Mouse (Mus musculus) Patski (cell line): Measurements from ENCODE around the gene Lrriq1. TPM values are rescaled to one million over a fixed set of nuclear protein-coding genes. Genes with fewer than 3 reads are reported as not detected.
A peak's percentile ranks its signal among the peaks of the same experiment; 100 is the strongest.

ENCODE experiments used
- ATAC-seq: fragments of 100-300 bp; one replicate; pipeline ENCODE4 v1.8.0; 2021
- CTCF ChIA-PET: fragments of 350-600 bp; sonication (Branson Sonifier 250); formaldehyde crosslinking; loops from one replicate; lab custom pipeline; 2022; ENCODE audit warnings: inconsistent platforms; lab: Charles Lee
- POLR2A ChIA-PET: fragments of 350-600 bp; sonication (Branson Sonifier 250); formaldehyde crosslinking; loops from one replicate; lab custom pipeline; 2022; ENCODE audit warnings: antibody characterized with exemption, inconsistent platforms; lab: Charles Lee
- DNase-seq: peaks from one replicate; pipeline ENCODE4 v3.0.0-alpha.2; 2011; ENCODE audit warnings: low read depth, low spot score
- H3K27me3 ChIP-seq: fragments of 371-371 bp; one replicate; pipeline ENCODE4 v1.5.1; 2021
- CTCF ChIP-seq: fragments of 100-300 bp; IDR thresholded peaks from one replicate; pipeline ENCODE4 v1.5.1; 2021
- in situ Hi-C: fragments of 300-500 bp; cut with MboI; formaldehyde crosslinking; loops from 3 replicates; pipeline ENCODE4 v1.11.1; 2018; ENCODE audit warnings: low pct_unique_long_range_greater_than_20kb, mixed read lengths
- polyA plus RNA-seq: library from polyadenylated mRNA; unstranded; gene quantifications from one replicate; pipeline ENCODE4 v1.2.3, GENCODE M21; 2021

Gene Lrriq1
- polyA plus RNA-seq, 1 experiment from 2014 or later: 1.8 TPM

- ChIA-PET CTCF (interaction anchor here (1.1 kb wide), 1 partner anchor 27 kb away, joined by 3 read pairs; no protein-coding TSS in a partner anchor), POLR2A (no interaction called here)
- TF ChIP-seq CTCF: no peak
- in situ Hi-C loops: loop anchor here (5.0 kb wide), 1 partner anchor 263 kb away; no protein-coding TSS in a partner anchor
- ATAC-seq (no peak), DNase-seq (no peak)
- H3K27me3 ChIP-seq: peaks cover 4% of the 10 kb centered on the region
These were observed 95.5 kb downstream of the Lrriq1 start for GRCm38 (mm10) chr10:103140609-103141008.

- CTCF ChIA-PET: no interaction called here
- ATAC-seq: no peak
- no peaks in the 10 kb centered on the region for H3K27me3 ChIP-seq
- TF ChIP-seq CTCF: no peak
- in situ Hi-C loops: no loop called here
- POLR2A ChIA-PET: no interaction called here
- DNase-seq: no peak
These were observed 121.5 kb downstream of the Lrriq1 start for GRCm38 (mm10) chr10:103114629-103115028.

GRCm38 (mm10) chr10:103108090-103108489, 128.0 kb downstream of the Lrriq1 start:
- peak; percentile 19 for TF ChIP-seq CTCF
- no peak for DNase-seq
- CTCF ChIA-PET: no interaction called here
- no peaks in the 10 kb centered on the region for H3K27me3 ChIP-seq
- POLR2A ChIA-PET: no interaction called here
- ATAC-seq: no peak
- in situ Hi-C loops: no loop called here

- ATAC-seq (no peak), DNase-seq (no peak)
- no peak for TF ChIP-seq CTCF
- ChIA-PET CTCF (no interaction called here), POLR2A (no interaction called here)
- in situ Hi-C loops: no loop called here
- no peaks in the 10 kb centered on the region for H3K27me3 ChIP-seq
These were observed 150.0 kb downstream of the Lrriq1 start for GRCm38 (mm10) chr10:103086101-103086500.

GRCm38 (mm10) chr10:103049593-103049992, 186.5 kb downstream of the Lrriq1 start:
- ChIA-PET CTCF (no interaction called here), POLR2A (no interaction called here)
- ATAC-seq (no peak), DNase-seq (no peak)
- in situ Hi-C loops: no loop called here
- no peak for TF ChIP-seq CTCF
- H3K27me3 ChIP-seq: peaks cover 24% of the 10 kb centered on the region

- ATAC-seq: no peak
- in situ Hi-C loops: no loop called here
These were observed 189.5 kb downstream of the Lrriq1 start for GRCm38 (mm10) chr10:103046623-103047022.

GRCm38 (mm10) chr10:103045019-103045418, 191.1 kb downstream of the Lrriq1 start:
- in situ Hi-C loops: no loop called here
- POLR2A ChIA-PET: no interaction called here
- CTCF ChIA-PET: no interaction called here
- DNase-seq (no peak), ATAC-seq (no peak)
- peaks cover 26% of the 10 kb centered on the region for H3K27me3 ChIP-seq
- TF ChIP-seq CTCF: no peak

More at GRCm38 (mm10) chr10:103046623-103047022, 189.5 kb downstream of the Lrriq1 start:
- ChIA-PET POLR2A (no interaction called here), CTCF (no interaction called here)
- no peak for TF ChIP-seq CTCF
- DNase-seq: no peak
- peaks cover 26% of the 10 kb centered on the region for H3K27me3 ChIP-seq

GRCm38 (mm10) chr10:103035002-103035640, 201.0 kb downstream of the Lrriq1 start:
- TF ChIP-seq CTCF: no peak
- in situ Hi-C loops: no loop called here
- POLR2A ChIA-PET: no interaction called here
- CTCF ChIA-PET: no interaction called here
- DNase-seq (no peak), ATAC-seq (no peak)
- H3K27me3 ChIP-seq: peaks cover 43% of the 10 kb centered on the region

- peaks cover 57% of the 10 kb centered on the region for H3K27me3 ChIP-seq
- DNase-seq: no peak
These were observed 205.2 kb downstream of the Lrriq1 start for GRCm38 (mm10) chr10:103030931-103031330.

GRCm38 (mm10) chr10:103029730-103030490, 206.2 kb downstream of the Lrriq1 start, which contains the start of gene Alx1:
Gene Alx1 (minus strand): TSS chr10:103030215.
- no peak for TF ChIP-seq CTCF
- DNase-seq: no peak
- ChIA-PET CTCF (no interaction called here), POLR2A (no interaction called here)
- peaks cover 58% of the 10 kb centered on the region for H3K27me3 ChIP-seq
- in situ Hi-C loops: no loop called here
- ATAC-seq: no peak

More at GRCm38 (mm10) chr10:103030931-103031330, 205.2 kb downstream of the Lrriq1 start:
- in situ Hi-C loops: no loop called here
- ChIA-PET CTCF (no interaction called here), POLR2A (no interaction called here)
- TF ChIP-seq CTCF: no peak
- no peak for ATAC-seq

- TF ChIP-seq CTCF: no peak
- no peak for DNase-seq
- ChIA-PET POLR2A (no interaction called here), CTCF (no interaction called here)
- in situ Hi-C loops: no loop called here
- H3K27me3 ChIP-seq: peaks cover 56% of the 10 kb centered on the region
- ATAC-seq: no peak
These were observed 206.9 kb downstream of the Lrriq1 start for GRCm38 (mm10) chr10:103029132-103029729.
